Mouse (Mus musculus) forebrain, embryonic 13.5 days (tissue): ENCODE data around the gene Arf4. TPM values are rescaled to one million over a fixed set of nuclear protein-coding genes. Genes with fewer than 3 reads are reported as not detected.

Experiments used
- ATAC-seq: fragments of 200-750 bp; cut with Nextera tagmentation; 2 replicates; pipeline ENCODE4 v1.8.0; 2017
- H3K27ac ChIP-seq: fragments of 300-500 bp; sonication (generic); 2 replicates; pipeline ENCODE4 v1.5.1; 2015; ENCODE audit warnings: inconsistent platforms, mild to moderate bottlenecking, moderate library complexity
- H3K27me3 ChIP-seq: fragments of 300-500 bp; sonication (generic); 2 replicates; pipeline ENCODE4 v1.6.1; 2015; ENCODE audit warnings: mild to moderate bottlenecking, inconsistent platforms
- H3K36me3 ChIP-seq: fragments of 300-500 bp; sonication (generic); 2 replicates; pipeline ENCODE4 v1.6.1; 2015; ENCODE audit warnings: mild to moderate bottlenecking, inconsistent platforms; ENCODE audit not compliant: poor library complexity, severe bottlenecking
- H3K4me1 ChIP-seq: fragments of 300-500 bp; sonication (generic); 2 replicates; pipeline ENCODE4 v1.6.1; 2015; ENCODE audit warnings: inconsistent platforms
- H3K4me2 ChIP-seq: fragments of 300-500 bp; sonication (generic); 2 replicates; pipeline ENCODE4 v1.6.1; 2015; ENCODE audit warnings: inconsistent platforms, mild to moderate bottlenecking, moderate library complexity
- H3K4me3 ChIP-seq: fragments of 300-500 bp; sonication (generic); 2 replicates; pipeline ENCODE4 v1.5.1; 2015; ENCODE audit warnings: mild to moderate bottlenecking, inconsistent platforms
- H3K9ac ChIP-seq: fragments of 300-500 bp; sonication (generic); 2 replicates; pipeline ENCODE4 v1.6.1; 2015; ENCODE audit warnings: mild to moderate bottlenecking, inconsistent platforms
- H3K9me3 ChIP-seq: fragments of 300-500 bp; sonication (generic); replicated peaks from 2 replicates; pipeline ENCODE4 v1.6.1; 2016; ENCODE audit warnings: inconsistent platforms
- WGBS: fragments of 180-500 bp; shearing (Covaris S2); methylation state at CpG from one replicate; pipeline ENCODE4 v1.1.7; 2015; 5-methylcytosine and 5-hydroxymethylcytosine counted together
- polyA plus RNA-seq: library from polyadenylated mRNA; unstranded; fragments of >200 nt; fragmentation: Nextera tagmentation; extraction: Ambion mirVana; gene quantifications from 2 replicates; pipeline ENCODE4 v1.2.1, GENCODE M21; 2015

Arf4 gene
- polyA plus RNA-seq: 634 and 654 TPM in 2 replicates

- WGBS: under 1% methylated on average over 83 of the region's 83 CpGs
- H3K4me2 ChIP-seq: peak within 1 kb of the TSS; percentile 78
- peak; percentile 99 for ATAC-seq
Measured at GRCm38 (mm10) chr14:26637851-26638707, at the start of gene Arf4. Arf4 (plus strand) TSS chr14:26638074.

DNA sequence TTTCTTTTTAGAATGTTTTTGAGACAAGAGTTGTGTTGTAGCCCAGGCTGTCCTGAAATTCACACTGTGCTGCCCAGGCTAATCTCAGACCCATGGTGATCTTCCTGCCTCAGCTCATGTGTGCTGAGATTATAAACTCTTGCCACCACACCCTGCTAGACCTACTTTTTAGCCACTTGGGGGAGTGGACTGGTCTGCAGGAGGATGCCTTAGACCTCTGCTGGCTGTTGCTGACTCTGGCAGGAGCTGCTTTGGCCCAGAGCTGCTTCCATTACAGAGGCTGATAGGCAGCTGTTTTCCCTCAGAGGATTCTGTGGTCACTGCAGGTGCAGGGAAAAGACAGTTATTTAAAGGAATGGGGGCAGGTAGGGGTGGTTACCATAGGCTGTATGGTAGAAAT lies 46.5 kb upstream of the Arf4 start:
- no peak for ATAC-seq
- Histone ChIP-seq H3K9me3 (no peaks in the 10 kb centered on the region), H3K4me3 (no peak overlapping the region), H3K27ac (no peak overlapping the region), H3K9ac (no peak overlapping the region), H3K4me2 (no peak overlapping the region), H3K4me1 (no peaks in the 10 kb centered on the region), H3K27me3 (no peaks in the 10 kb centered on the region), H3K36me3 (peaks cover 31% of the 10 kb centered on the region)

More at GRCm38 (mm10) chr14:26637851-26638707, at the start of gene Arf4:
- no peaks in the 10 kb centered on the region for H3K27me3 ChIP-seq
- peak within 1 kb of the TSS; percentile 96 for H3K27ac ChIP-seq
- peak within 1 kb of the TSS; percentile 95 for H3K4me3 ChIP-seq
- peaks cover 33% of the 10 kb centered on the region for H3K4me1 ChIP-seq
- H3K36me3 ChIP-seq: no peaks in the 10 kb centered on the region
- no peaks in the 10 kb centered on the region for H3K9me3 ChIP-seq
- peak within 1 kb of the TSS; percentile 91 for H3K9ac ChIP-seq

- Histone ChIP-seq H3K4me3 (no peak overlapping the region), H3K36me3 (peaks cover 47% of the 10 kb centered on the region), H3K9ac (no peak overlapping the region), H3K27ac (no peak overlapping the region), H3K4me1 (no peaks in the 10 kb centered on the region), H3K4me2 (no peak overlapping the region), H3K27me3 (no peaks in the 10 kb centered on the region), H3K9me3 (0 out of 2 replicates have a peak, but pooled peaks cover 3% of the 10 kb centered on the region)
- ATAC-seq: no peak
- 39% methylated on average over 2 of the region's 2 CpGs for WGBS
Measured at GRCm38 (mm10) chr14:26593281-26593895, 44.5 kb upstream of the Arf4 start.

- 94% methylated on average over 7 of the region's 7 CpGs for WGBS
- no peak overlapping the region for H3K4me2 ChIP-seq
- H3K27ac ChIP-seq: no peak overlapping the region
- H3K4me3 ChIP-seq: no peak overlapping the region
- H3K4me1 ChIP-seq: no peaks in the 10 kb centered on the region
- ATAC-seq: no peak
- 0 out of 2 replicates have a peak, but pooled peaks cover 3% of the 10 kb centered on the region for H3K9me3 ChIP-seq
- H3K9ac ChIP-seq: no peak overlapping the region
- H3K27me3 ChIP-seq: no peaks in the 10 kb centered on the region
- peaks cover 59% of the 10 kb centered on the region for H3K36me3 ChIP-seq
Measured at GRCm38 (mm10) chr14:26595167-26595566, 42.7 kb upstream of the Arf4 start.

DNA sequence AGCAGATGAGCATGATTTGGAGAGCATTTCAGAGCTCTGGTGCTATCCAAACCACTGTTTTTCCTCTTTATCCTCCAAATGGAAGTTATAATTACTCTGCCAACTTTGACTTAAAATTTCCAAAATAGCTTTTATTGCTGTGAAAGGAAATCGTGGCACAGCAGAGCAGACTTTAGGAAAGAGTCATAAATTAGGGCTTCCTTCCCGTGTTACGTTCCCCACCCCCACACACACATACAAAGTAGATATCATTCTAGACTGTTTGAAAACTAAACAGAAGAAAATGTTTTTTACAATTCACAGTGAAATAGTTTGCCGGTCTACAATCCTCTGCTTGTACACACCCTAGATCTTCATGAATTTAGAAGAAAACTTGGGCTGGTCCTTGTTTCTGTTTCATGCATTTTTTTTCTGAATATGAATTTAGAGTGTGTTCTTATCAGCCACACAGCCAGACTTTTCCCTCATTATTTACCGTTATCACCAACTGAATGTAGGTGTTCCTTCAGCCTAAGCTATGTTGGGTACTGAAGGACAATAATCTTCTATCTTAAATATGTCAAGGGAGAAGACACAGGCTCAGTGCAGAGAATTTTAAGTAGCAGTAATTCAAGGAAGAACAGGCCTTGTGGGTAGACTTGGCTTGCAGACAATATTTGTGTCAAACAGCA lies 42.0 kb upstream of the Arf4 start:
- H3K36me3 ChIP-seq: peaks cover 58% of the 10 kb centered on the region
- H3K4me1 ChIP-seq: no peaks in the 10 kb centered on the region
- 95% methylated on average over 5 of the region's 5 CpGs for WGBS
- no peak overlapping the region for H3K27ac ChIP-seq
- H3K27me3 ChIP-seq: no peaks in the 10 kb centered on the region
- no peak overlapping the region for H3K4me2 ChIP-seq
- no peak for ATAC-seq
- H3K9ac ChIP-seq: no peak overlapping the region
- H3K9me3 ChIP-seq: 0 out of 2 replicates have a peak, but pooled peaks cover 3% of the 10 kb centered on the region
- no peak overlapping the region for H3K4me3 ChIP-seq

DNA sequence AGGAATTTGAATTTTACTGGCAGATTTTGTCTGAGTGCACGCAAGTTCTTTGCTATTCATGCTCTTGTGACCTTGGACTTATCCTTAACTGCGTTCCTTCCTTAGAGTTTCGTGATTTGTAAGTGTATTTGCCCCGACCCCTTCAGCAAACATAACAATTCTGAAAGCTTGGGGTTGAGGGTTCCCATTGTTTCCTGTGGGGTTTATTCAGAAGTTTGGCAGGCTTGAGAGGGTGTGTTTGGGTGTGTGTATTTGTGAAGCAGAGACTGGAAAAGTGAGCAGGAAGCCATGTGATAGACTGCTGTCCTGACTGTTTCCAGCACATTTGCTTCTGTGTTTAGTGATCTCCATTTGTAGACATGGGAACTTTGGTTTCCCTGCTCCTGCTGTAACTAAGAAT lies 32.5 kb upstream of the Arf4 start:
- no peaks in the 10 kb centered on the region for H3K9me3 ChIP-seq
- no peaks in the 10 kb centered on the region for H3K27me3 ChIP-seq
- H3K27ac ChIP-seq: no peak overlapping the region
- peaks cover 64% of the 10 kb centered on the region for H3K36me3 ChIP-seq
- H3K4me2 ChIP-seq: no peak overlapping the region
- ATAC-seq: no peak
- no peak overlapping the region for H3K4me3 ChIP-seq
- H3K4me1 ChIP-seq: no peaks in the 10 kb centered on the region
- no peak overlapping the region for H3K9ac ChIP-seq
- 84% methylated on average over 4 of the region's 4 CpGs for WGBS

GRCm38 (mm10) chr14:26609674-26610073 lies 28.2 kb upstream of the Arf4 start:
- ATAC-seq: no peak
- WGBS: 91% methylated on average over 1 of the region's 1 CpGs
- H3K4me3 ChIP-seq: no peak overlapping the region
- no peak overlapping the region for H3K27ac ChIP-seq
- H3K27me3 ChIP-seq: no peaks in the 10 kb centered on the region
- no peak overlapping the region for H3K4me2 ChIP-seq
- H3K36me3 ChIP-seq: peaks cover 74% of the 10 kb centered on the region
- no peaks in the 10 kb centered on the region for H3K9me3 ChIP-seq
- H3K4me1 ChIP-seq: no peaks in the 10 kb centered on the region
- H3K9ac ChIP-seq: no peak overlapping the region

DNA sequence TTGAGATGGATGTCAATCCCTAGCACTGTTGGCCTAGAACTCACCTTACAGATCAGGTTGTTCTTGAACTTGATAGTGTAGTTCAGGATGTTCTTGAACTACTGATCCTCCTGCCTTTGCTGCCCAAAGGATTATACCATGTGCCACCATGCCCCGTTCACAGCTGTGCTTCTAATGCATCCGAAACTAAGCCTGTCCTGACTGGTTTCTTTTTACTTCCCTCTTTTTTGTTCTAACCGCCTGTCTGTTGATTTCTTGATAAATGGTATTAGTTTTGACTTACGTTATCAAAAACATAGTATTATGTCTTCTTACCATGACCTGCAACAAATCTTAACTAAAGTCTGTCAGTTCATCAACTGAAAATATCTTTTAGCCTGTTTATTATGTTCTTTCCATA lies 27.2 kb upstream of the Arf4 start:
- 93% methylated on average over 4 of the region's 4 CpGs for WGBS
- ATAC-seq: no peak
- Histone ChIP-seq H3K27me3 (no peaks in the 10 kb centered on the region), H3K4me2 (no peak overlapping the region), H3K4me1 (no peaks in the 10 kb centered on the region), H3K9me3 (no peaks in the 10 kb centered on the region), H3K4me3 (no peak overlapping the region), H3K9ac (no peak overlapping the region), H3K27ac (no peak overlapping the region), H3K36me3 (peaks cover 68% of the 10 kb centered on the region)

DNA sequence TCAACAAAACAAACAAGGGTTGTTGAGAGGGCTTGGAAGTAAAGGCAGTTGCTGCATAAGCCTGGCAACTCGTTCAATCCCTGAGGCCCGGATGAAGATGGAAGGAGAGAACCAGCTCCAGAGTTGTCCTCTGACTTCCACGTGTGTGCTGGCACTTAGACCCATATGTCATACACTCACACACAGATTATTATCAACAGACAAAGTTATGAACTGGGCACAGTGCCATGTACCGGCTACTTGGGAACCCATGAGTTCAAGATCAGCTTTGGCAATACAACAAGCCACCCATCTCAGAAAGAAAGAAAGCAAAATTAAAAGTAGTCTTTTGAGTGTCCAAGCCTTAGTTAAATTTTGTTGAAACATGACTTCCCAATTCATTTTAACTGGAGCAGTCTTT lies 12.6 kb upstream of the Arf4 start:
- Histone ChIP-seq H3K9ac (no peak overlapping the region), H3K36me3 (peaks cover 92% of the 10 kb centered on the region), H3K4me1 (no peaks in the 10 kb centered on the region), H3K4me2 (no peak overlapping the region), H3K27ac (no peak overlapping the region), H3K9me3 (no peaks in the 10 kb centered on the region), H3K4me3 (no peak overlapping the region), H3K27me3 (no peaks in the 10 kb centered on the region)
- no peak for ATAC-seq
- 90% methylated on average over 4 of the region's 4 CpGs for WGBS

- H3K27ac ChIP-seq: no peak overlapping the region
- H3K36me3 ChIP-seq: peaks cover 86% of the 10 kb centered on the region
- H3K9me3 ChIP-seq: no peaks in the 10 kb centered on the region
Measured at GRCm38 (mm10) chr14:26626605-26627140, 11.2 kb upstream of the Arf4 start.

DNA sequence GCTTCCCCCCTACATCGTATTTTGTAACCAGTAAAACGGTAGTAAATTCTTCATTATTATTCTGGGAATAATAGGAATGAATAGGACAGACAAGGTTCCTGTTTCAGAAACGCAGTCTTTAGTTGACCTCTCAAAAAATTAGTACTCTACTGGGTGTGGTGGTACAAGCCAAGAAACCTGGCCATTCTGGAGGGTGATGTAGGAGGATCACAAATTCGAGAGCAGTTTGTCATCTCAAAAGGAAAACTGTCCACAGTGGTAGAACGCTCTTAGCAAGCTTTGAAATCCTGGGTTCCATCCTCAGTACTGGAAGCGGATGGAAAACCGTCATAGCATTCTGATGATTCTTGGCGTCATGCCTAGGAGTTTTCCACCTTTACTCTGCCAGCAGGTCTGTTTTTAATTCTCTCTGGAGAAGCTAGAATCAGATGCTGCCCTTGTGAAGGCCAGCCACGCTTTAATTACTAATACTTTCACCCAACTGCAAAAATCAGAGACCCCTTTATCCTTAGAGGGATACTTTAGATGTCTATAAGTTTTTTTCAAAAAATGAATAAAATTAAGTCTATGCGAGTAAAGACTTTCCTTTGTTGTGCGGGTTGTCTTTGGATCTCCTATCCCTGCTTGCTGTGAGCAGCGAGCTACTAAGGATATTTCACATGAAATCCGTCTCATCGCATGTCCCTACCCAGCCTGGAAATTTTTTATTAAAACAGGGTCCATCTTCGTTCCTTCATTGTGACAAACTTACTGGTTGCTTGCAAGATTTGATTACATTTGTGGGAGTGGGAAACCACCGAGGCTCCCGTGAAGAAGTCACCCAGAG lies 636 bp upstream of the Arf4 start:
- peaks cover 31% of the 10 kb centered on the region for H3K4me1 ChIP-seq
- no peaks in the 10 kb centered on the region for H3K9me3 ChIP-seq
- H3K4me2 ChIP-seq: peak overlapping the region; percentile 78
- peak overlapping the region; percentile 96 for H3K27ac ChIP-seq
- ATAC-seq: peak; percentile 25
- peak overlapping the region; percentile 55 for H3K9ac ChIP-seq
- H3K4me3 ChIP-seq: peak overlapping the region; percentile 95
- 31% methylated on average over 17 of the region's 17 CpGs for WGBS
- H3K27me3 ChIP-seq: no peaks in the 10 kb centered on the region
- peaks cover 7% of the 10 kb centered on the region for H3K36me3 ChIP-seq

More at GRCm38 (mm10) chr14:26626605-26627140, 11.2 kb upstream of the Arf4 start:
- H3K4me2 ChIP-seq: no peak overlapping the region
- 95% methylated on average over 5 of the region's 5 CpGs for WGBS
- H3K4me1 ChIP-seq: no peaks in the 10 kb centered on the region
- no peak for ATAC-seq
- no peak overlapping the region for H3K4me3 ChIP-seq
- H3K9ac ChIP-seq: no peak overlapping the region
- H3K27me3 ChIP-seq: no peaks in the 10 kb centered on the region
